Mouse (Mus musculus) urinary bladder, adult 2 months (tissue): ENCODE measurements around the gene Frmd5. TPM values are rescaled to one million over a fixed set of nuclear protein-coding genes. Genes with fewer than 3 reads are reported as not detected.
"Not testable (repeated sequence)": the region's sequence is repeated elsewhere in the genome, so short reads cannot be mapped to it uniquely, and the experiment has no call there.

Source experiments
- DNase-seq: peaks from one replicate; pipeline ENCODE4 v3.0.0; 2022; ENCODE audit warnings: low spot score
- polyA plus RNA-seq: library from polyadenylated mRNA; depleted of rRNA; stranded (reverse); fragments of >200 nt; gene quantifications from 2 replicates; pipeline ENCODE4 v1.2.3, GENCODE M21; 2012; rRNA removed

The Frmd5 gene
- 4.8 and 5.3 TPM in 2 replicates for polyA plus RNA-seq

GRCm38 (mm10) chr2:121806959-121807653 lies at the start of gene Frmd5:
TSS of gene Frmd5 (minus strand) at chr2:121807087.
- DNase-seq, result peak; percentile 78

GRCm38 (mm10) chr2:121853974-121854373 lies 47.1 kb upstream of the Frmd5 start:
- DNase-seq, result no peak

GRCm38 (mm10) chr2:121852045-121852444 lies 45.2 kb upstream of the Frmd5 start:
- no peak for DNase-seq

- DNase-seq, result no peak
Measured at GRCm38 (mm10) chr2:121846050-121846449, 39.2 kb upstream of the Frmd5 start.

GRCm38 (mm10) chr2:121842249-121842648 lies 35.4 kb upstream of the Frmd5 start:
- DNase-seq, result no peak

GRCm38 (mm10) chr2:121841453-121841852 lies 34.6 kb upstream of the Frmd5 start:
- DNase-seq, result no peak

GRCm38 (mm10) chr2:121834926-121835325 lies 28.0 kb upstream of the Frmd5 start:
- DNase-seq, result no peak

GRCm38 (mm10) chr2:121832484-121832894 lies 25.6 kb upstream of the Frmd5 start:
- DNase-seq, result peak; percentile 19

GRCm38 (mm10) chr2:121828411-121828810 lies 21.5 kb upstream of the Frmd5 start:
- no peak for DNase-seq

- DNase-seq, result no peak
Measured at GRCm38 (mm10) chr2:121826189-121826588, 19.3 kb upstream of the Frmd5 start.

- DNase-seq, result no peak
Measured at GRCm38 (mm10) chr2:121824653-121825052, 17.8 kb upstream of the Frmd5 start.

GRCm38 (mm10) chr2:121821787-121822186 lies 14.9 kb upstream of the Frmd5 start:
- DNase-seq, result no peak

GRCm38 (mm10) chr2:121810876-121811275 lies 4.0 kb upstream of the Frmd5 start:
- not testable (repeated sequence) for DNase-seq

- no peak for DNase-seq
Measured at GRCm38 (mm10) chr2:121809126-121809525, 2.2 kb upstream of the Frmd5 start.

- DNase-seq, result peak; percentile 29
Measured at GRCm38 (mm10) chr2:121806171-121806943, 530 bp downstream of the Frmd5 start.

- no peak for DNase-seq
Measured at GRCm38 (mm10) chr2:121799051-121799450, 7.8 kb downstream of the Frmd5 start.

GRCm38 (mm10) chr2:121795995-121796394 lies 10.9 kb downstream of the Frmd5 start:
- DNase-seq, result no peak

GRCm38 (mm10) chr2:121789777-121790176 lies 17.1 kb downstream of the Frmd5 start:
- no peak for DNase-seq

- no peak for DNase-seq
Measured at GRCm38 (mm10) chr2:121788415-121788814, 18.5 kb downstream of the Frmd5 start.

GRCm38 (mm10) chr2:121787767-121788166 lies 19.1 kb downstream of the Frmd5 start:
- DNase-seq, result no peak

GRCm38 (mm10) chr2:121787271-121787670 lies 19.6 kb downstream of the Frmd5 start:
- no peak for DNase-seq

- no peak for DNase-seq
Measured at GRCm38 (mm10) chr2:121776219-121776618, 30.7 kb downstream of the Frmd5 start.

GRCm38 (mm10) chr2:121764851-121765250 lies 42.0 kb downstream of the Frmd5 start:
- no peak for DNase-seq
